10 mouse cellular contexts compared by ENCODE assay signal in genomic region chr4:46814954-46815353, GRCm38 (mm10).
DNase-seq lines count a peak whose midpoint lies in the region; ATAC-seq and TF ChIP-seq lines count a peak whose summit lies in the region.
"Had no signal": no experiment of that assay in that cellular context is flagged by ENCODE, and none has a peak within 500 bp of the region (broad histone marks: within the 10 kb centered on the region; RNA-seq: fewer than 3 reads in every experiment).

No protein-coding gene starts in this region.

- no peak overlapping the region for H3K9ac ChIP-seq in intestine, embryonic 14.5 days (ENCODE audit: low read length)
- no peak overlapping the region for H3K9ac ChIP-seq in intestine, embryonic 16.5 days (ENCODE audit: low read depth, low read length)
- H3K9ac ChIP-seq in liver, embryonic 12.5 days, result no peak overlapping the region
- H3K9ac ChIP-seq: hindbrain, embryonic 15.5 days; lung, embryonic 15.5 days had no signal

- no peaks in the 10 kb centered on the region for H3K27me3 ChIP-seq in intestine, embryonic 14.5 days (replicated peaks; ENCODE audit: control insufficient read depth, insufficient read depth, low read length)
- no peaks in the 10 kb centered on the region for H3K27me3 ChIP-seq in intestine, embryonic 16.5 days (replicated peaks; ENCODE audit: control insufficient read depth, insufficient read depth, low read length)
- no peaks in the 10 kb centered on the region for H3K27me3 ChIP-seq in cerebellum, adult 2 months (ENCODE audit: control insufficient read depth, insufficient read depth, low read length)
- H3K27me3 ChIP-seq in liver, embryonic 12.5 days (replicated peaks), result peaks cover 32% of the 10 kb centered on the region; the same call in 1 of the 2 replicates
- H3K27me3 ChIP-seq: hindbrain, embryonic 15.5 days; lung, embryonic 15.5 days had no signal

- TF ChIP-seq POLR2A in cerebellum, adult 2 months (IDR thresholded peaks at IDR 0.05; ENCODE audit: borderline replicate concordance, insufficient read depth, low read length), result no peak

- H3K4me3 ChIP-seq in intestine, embryonic 14.5 days (ENCODE audit: low read depth, low read length), result no peak overlapping the region
- H3K4me3 ChIP-seq in intestine, embryonic 16.5 days (ENCODE audit: low read length), result no peak overlapping the region
- H3K4me3 ChIP-seq in cerebellum, adult 2 months (replicated peaks; ENCODE audit: insufficient read depth, low read depth, low read length), result no peak overlapping the region
- no peak overlapping the region for H3K4me3 ChIP-seq in liver, embryonic 12.5 days
- H3K4me3 ChIP-seq: hindbrain, embryonic 15.5 days; lung, embryonic 15.5 days had no signal

- no peaks in the 10 kb centered on the region for H3K9me3 ChIP-seq in intestine, embryonic 14.5 days (ENCODE audit: control insufficient read depth, low read length)
- H3K9me3 ChIP-seq in intestine, embryonic 16.5 days (ENCODE audit: control insufficient read depth, low read length), result no peaks in the 10 kb centered on the region
- no peaks in the 10 kb centered on the region for H3K9me3 ChIP-seq in liver, embryonic 12.5 days (replicated peaks)
- H3K9me3 ChIP-seq: hindbrain, embryonic 15.5 days; lung, embryonic 15.5 days had no signal

- no peak for DNase-seq in intestine, embryonic 14.5 days (ENCODE audit: low spot score)
- DNase-seq in right cerebral cortex, postnatal 25 days, result peak; percentile 44
- DNase-seq in right cerebral cortex, postnatal 14 days, result no peak
- DNase-seq in cerebellum, adult 2 months, result peak; percentile 64 to 73
- DNase-seq in urinary bladder, postnatal 10 days (ENCODE audit: low spot score), result no peak
- DNase-seq: thymus, postnatal 25 days had no signal

- H3K4me2 ChIP-seq in intestine, embryonic 14.5 days (ENCODE audit: low read length), result no peak overlapping the region
- H3K4me2 ChIP-seq in intestine, embryonic 16.5 days (ENCODE audit: low read depth, low read length), result no peak overlapping the region
- H3K4me2 ChIP-seq in liver, embryonic 12.5 days, result no peak overlapping the region
- H3K4me2 ChIP-seq: hindbrain, embryonic 15.5 days; lung, embryonic 15.5 days had no signal

- WGBS in intestine, embryonic 14.5 days, result 73% methylated on average over 4 of the region's 4 CpGs
- WGBS in intestine, embryonic 16.5 days, result 70% methylated on average over 4 of the region's 4 CpGs
- 4% methylated on average over 4 of the region's 4 CpGs for WGBS in cerebellum, adult 2 months
- 64% methylated on average over 4 of the region's 4 CpGs for WGBS in liver, embryonic 12.5 days (ENCODE audit: insufficient replicate concordance)

- peak; percentile 23; the same call in 1 of the 2 replicates for ATAC-seq in intestine, embryonic 14.5 days (replicated peaks; ENCODE audit: low FRiP score, low TSS enrichment, low read depth)
- ATAC-seq in intestine, embryonic 16.5 days, result no peak
- ATAC-seq in liver, embryonic 12.5 days, result no peak

- no peak overlapping the region for H3K27ac ChIP-seq in intestine, embryonic 14.5 days (ENCODE audit: low read depth)
- H3K27ac ChIP-seq in intestine, embryonic 16.5 days (ENCODE audit: low read length), result no peak overlapping the region
- H3K27ac ChIP-seq in cerebellum, adult 2 months (ENCODE audit: insufficient read depth, low read length), result 0 out of 2 replicates have a peak overlapping the region, but pooled peaks have one; percentile 1
- no peak overlapping the region for H3K27ac ChIP-seq in liver, embryonic 12.5 days
- H3K27ac ChIP-seq: hindbrain, embryonic 15.5 days; lung, embryonic 15.5 days had no signal

- H3K4me1 ChIP-seq in intestine, embryonic 14.5 days (replicated peaks; ENCODE audit: control insufficient read depth, insufficient read depth, low read length), result 0 out of 2 replicates have a peak, but pooled peaks cover 3% of the 10 kb centered on the region
- no peaks in the 10 kb centered on the region for H3K4me1 ChIP-seq in intestine, embryonic 16.5 days (ENCODE audit: control insufficient read depth, insufficient read depth, low read length)
- H3K4me1 ChIP-seq in cerebellum, adult 2 months (ENCODE audit: control insufficient read depth, insufficient read depth, low read length), result peaks cover 49% of the 10 kb centered on the region
- H3K4me1 ChIP-seq in liver, embryonic 12.5 days, result no peaks in the 10 kb centered on the region
- H3K4me1 ChIP-seq: lung, embryonic 15.5 days had no signal

- no peak; the same call in 1 of the 2 replicates for TF ChIP-seq CTCF in cerebellum, adult 2 months (IDR thresholded peaks at IDR 0.05; ENCODE audit: borderline replicate concordance, insufficient read depth, low read depth, low read length)

- no peaks in the 10 kb centered on the region for H3K36me3 ChIP-seq in intestine, embryonic 14.5 days (ENCODE audit: control insufficient read depth, insufficient read depth, low read length)
- H3K36me3 ChIP-seq in intestine, embryonic 16.5 days (ENCODE audit: control insufficient read depth, insufficient read depth, low read length), result no peaks in the 10 kb centered on the region
- H3K36me3 ChIP-seq in liver, embryonic 12.5 days, result no peaks in the 10 kb centered on the region
- H3K36me3 ChIP-seq: hindbrain, embryonic 15.5 days; lung, embryonic 15.5 days had no signal

Comparison
In these comparisons a context has a peak if more than half of its experiments do, and no peak if none do; other contexts are left out.
1. DNase-seq: peak in right cerebral cortex, postnatal 25 days (single experiment) and cerebellum, adult 2 months (2 of 2); none in intestine, embryonic 14.5 days (single experiment), right cerebral cortex, postnatal 14 days (single experiment) and urinary bladder, postnatal 10 days (single experiment).